Mouse (Mus musculus) adrenal gland, postnatal 36 days (tissue): Measurements from ENCODE around the gene Spata5. TPM values are rescaled to one million over a fixed set of nuclear protein-coding genes. Genes with fewer than 3 reads are reported as not detected.

Experiments used
- DNase-seq, 2 experiments: peaks; one replicate each; pipeline ENCODE4 v3.0.0; 2021; ENCODE audit warnings: mixed read lengths in 1 of 2
- total RNA-seq, 2 experiments: library from RNA; stranded (reverse); gene quantifications; 2 replicates each; pipeline ENCODE4 v1.2.3; 2021

Gene Spata5
- total RNA-seq, 2 experiments from 2014 or later: 29.4 to 40.4 TPM

DNA sequence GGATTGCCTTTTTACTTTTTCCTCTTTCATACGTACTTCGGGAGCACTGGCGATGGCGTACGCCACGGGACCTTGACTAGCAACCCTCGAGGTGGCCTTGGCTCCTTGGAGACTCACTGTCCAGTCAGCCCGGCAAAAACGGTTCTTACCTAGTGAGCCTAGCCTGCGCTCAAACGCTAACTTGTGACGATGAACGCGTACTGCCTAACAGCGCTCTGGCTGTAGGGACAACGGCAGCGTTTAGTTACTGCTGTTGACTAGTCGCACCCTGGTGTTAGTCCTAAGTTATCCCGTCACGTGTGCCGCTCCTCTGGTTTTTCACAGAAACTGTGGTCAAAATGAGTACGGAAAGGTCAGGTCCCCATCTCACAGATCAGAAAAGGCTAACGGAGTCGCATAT is 945 bp downstream of the Spata5 start:
- peak; percentile 65 to 76 for DNase-seq

DNA sequence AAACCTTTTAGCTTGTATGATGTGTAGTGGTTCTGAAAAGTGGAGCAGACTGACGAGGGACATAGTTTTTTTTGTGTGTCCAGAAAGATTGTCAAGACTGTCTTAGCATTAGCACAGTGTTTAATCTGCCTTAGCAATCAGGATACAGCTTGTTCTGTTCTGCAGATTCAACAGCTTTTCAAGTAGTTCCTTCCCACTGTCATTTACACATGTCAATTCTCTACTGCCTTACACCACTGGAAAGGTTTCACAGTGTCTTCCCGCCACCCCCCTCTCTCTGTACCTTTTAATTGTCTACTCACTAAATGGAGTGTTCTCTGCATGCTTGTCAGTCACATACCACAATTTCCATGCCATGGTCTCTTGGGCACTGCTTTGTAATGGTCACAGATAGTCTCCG is 1.5 kb downstream of the Spata5 start:
- DNase-seq: no peak

DNA sequence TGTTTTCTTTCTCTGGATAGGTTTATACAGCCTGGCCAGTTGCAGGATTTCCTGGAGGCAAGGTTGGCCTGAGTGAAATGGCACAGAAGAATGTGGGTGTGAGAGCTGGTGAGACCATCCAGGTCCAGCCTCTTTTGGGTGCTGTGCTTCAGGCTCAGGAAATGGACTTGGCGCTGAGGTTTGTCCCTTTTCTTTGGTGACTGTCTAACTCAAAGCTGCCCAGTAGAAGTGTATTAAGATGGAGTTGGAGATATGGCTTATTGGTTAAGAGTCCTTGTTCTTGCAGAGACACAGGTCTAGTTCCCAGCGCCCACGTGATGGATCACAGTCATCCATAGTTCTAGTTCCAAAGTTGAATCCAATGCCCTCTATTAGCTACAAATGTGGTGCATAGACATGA is 6.4 kb downstream of the Spata5 start:
- no peak for DNase-seq

DNA sequence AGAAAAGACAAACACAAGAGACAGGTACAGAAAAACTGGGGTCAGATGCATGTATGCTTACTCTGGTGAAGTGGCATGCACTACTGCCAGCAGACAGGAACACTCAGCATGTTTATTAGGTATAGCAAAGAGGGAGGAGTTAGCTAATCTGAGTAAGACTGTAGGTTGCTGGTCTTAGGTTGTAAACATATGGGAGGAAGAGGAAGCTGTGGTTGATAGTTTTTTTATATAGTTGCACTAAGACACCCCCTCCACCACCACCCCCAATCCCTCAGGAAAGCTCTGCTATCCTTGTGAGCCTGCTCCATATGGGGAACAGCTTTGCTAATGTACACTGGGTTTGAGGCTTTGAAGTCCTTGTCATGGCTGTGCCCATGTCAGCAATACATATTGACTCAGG is 10.7 kb downstream of the Spata5 start:
- DNase-seq: no peak

DNA sequence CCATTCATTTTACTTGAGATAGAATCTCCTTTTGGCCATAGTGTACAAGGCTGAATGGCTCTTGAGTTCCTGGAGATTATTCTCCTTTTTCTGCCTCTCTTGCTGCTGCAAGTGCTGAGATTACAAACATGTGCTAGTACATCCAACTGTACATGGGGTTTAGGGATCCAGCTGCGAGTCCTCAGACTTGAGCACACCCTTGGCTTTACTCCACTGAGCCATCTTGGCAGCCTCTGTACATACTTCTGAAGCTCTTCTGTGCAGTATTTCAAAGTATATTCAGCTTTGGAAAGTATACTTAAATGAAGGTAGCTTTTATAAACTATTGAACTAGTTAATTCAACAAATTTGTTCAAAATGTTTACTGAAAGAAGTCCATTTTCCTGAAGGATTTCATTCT is 20.1 kb downstream of the Spata5 start:
- DNase-seq: no peak

DNA sequence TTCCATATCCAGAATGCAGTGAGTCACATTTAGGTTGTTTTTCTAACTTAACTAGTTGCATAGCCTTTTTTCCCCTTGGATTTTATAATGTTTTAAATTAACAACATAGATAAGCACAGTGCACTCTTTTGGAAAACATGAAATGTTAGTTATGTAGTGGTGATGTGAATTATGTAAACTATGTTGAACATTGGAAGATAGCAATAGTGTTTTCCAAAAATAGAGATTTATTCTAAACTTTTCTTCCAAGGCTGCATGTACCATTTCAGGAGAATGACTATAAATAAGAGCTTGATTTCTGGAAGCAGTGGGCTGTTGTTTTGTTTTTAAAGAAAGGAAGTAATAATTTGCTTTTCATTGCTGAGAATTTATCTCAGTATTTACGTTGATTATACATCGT is 23.7 kb downstream of the Spata5 start:
- no peak for DNase-seq

DNA sequence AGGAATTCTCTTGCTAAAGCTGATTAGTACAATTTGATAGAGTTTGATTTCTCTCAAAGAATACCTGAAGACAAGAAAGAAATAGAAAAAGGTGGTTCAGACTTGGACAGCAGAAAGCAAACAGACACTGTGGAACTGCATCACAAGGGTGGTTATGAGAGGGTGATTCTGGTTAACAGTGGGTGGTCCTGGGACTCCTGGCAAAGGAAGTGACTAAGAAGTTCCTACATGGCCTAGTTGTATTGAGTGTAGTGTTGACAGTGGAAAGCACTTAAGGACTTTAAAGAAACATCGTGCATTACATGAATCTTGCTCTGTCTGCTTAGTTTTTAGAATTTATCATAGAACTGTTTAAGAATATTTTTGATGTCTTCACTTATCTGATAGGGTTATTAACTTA is 36.3 kb downstream of the Spata5 start:
- no peak for DNase-seq

DNA sequence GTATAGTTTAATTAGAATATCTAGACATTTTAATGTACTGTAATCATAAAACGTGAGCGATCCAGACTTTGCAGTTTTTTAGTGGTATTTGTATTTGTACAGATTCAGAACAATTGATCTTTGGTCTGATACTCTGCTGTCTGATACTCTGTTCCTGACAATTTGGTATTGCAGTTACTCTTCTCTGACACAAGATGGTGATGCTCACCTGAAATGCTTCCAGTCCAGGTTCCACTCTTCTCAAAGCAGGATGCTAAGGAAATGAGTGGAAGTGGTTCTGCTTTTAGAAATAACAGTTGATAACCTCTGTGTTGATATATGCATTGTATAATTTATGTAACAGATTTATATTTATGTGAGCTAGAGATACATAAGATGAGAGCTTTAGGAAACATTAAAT is 48.5 kb downstream of the Spata5 start:
- no peak for DNase-seq

DNA sequence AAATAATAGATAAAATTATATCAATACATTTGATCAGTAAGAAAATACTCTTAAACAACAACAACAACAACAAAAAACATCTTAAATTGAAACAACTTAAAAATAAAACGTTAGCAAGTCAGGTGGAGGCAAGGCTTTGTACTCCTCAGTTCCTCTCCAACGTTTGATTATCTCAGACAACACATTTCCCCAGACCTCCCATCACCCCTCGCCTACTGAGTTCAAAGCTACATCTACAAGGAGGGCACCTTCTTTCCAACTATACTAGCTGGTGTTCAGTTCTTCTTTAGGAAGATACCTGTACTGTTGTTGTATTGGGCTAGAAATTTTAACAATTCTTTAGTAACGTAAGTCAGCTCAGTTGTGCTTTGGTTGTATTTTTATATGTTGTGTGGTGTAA is 49.7 kb downstream of the Spata5 start:
- DNase-seq: no peak

DNA sequence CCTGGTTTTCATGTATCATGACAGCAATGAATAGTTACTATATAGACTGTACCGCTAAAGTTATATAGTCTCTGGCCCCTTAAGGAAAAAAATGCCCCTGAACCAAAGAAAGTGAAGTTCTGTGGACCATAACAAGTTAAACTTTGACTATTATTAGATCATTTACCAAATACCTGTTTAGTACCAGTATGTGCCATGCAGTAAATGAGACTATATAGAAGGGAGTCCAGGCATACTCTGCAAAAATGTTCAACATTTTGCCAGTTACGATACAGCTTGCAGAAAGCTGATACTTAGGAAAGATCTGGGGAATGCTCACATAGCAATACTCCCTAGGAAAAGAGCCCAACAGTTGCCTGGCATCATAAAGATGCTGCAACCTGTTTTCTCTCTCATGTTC is 51.2 kb downstream of the Spata5 start:
- no peak for DNase-seq

DNA sequence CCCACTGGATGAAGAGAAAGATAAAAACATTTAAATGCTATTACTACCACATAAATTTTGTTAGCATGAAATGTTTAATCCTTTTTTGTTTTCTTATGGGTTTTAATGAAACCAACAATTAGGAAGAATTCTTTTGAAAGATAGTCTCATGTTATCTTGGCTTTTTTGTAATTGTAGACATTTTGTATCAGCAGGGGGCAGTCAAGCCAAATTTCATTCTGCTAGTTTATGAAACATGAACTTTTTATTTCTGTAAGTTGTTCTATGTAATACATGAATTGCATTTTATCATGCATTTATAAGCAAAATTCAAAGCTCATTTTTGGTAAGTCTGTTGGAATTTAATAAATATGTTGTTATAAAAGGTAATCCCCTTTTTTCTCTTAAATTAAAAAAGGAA is 52.8 kb downstream of the Spata5 start:
- peak; percentile 0 to 28 for DNase-seq

DNA sequence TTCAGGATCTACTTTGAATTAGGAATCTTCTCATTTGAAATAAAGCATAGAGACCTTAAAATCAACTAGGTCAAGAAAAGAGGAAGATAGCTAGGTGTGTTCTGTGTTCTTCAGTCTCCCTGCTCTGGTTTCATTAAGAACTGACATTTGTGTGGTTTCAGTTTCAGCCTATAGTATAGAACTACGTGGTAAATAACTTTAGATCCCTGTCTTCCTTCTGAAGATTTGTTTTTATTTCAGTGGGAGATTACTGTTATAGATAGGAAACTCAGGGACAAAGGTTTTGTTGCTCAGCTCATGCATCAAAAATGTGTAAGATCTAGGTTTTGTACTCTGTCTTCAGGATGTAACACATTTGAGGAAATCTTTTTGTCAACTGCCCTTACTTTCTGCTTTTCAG is 56.8 kb downstream of the Spata5 start:
- DNase-seq: no peak

DNA sequence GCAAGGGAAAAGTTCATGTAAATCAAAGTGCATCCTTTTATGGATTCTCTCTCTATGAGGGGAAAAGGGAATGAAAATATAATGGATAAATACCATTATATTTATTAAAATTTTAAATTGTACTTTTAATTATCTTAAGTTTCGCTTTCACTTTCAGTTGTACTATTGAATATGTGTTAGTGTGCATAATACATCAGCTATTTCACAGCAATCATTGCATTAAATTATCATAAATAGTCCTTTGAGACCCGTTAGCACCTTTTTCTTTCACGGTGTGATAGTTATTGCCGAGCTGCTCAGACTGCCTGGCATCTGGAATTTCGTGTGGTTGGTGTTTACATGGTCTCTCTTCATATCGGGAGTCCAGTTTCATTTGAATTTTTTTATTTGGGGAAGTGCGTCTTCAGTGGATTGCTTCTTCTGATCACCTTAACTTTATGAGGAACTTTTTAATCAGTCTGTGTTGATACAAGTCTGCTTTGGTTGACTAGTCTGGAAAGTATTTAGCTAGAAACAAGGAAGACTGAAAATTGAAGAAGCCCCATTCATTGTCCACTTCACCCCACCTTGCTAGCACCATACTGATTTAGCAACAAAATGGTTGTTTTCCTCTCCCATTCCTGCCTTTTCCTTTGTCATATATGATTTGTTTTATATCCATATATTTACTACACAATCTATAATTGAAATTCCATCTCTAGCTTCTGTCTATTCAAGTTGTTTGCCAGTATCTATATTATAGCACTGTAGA is 57.9 kb downstream of the Spata5 start:
- no peak for DNase-seq

DNA sequence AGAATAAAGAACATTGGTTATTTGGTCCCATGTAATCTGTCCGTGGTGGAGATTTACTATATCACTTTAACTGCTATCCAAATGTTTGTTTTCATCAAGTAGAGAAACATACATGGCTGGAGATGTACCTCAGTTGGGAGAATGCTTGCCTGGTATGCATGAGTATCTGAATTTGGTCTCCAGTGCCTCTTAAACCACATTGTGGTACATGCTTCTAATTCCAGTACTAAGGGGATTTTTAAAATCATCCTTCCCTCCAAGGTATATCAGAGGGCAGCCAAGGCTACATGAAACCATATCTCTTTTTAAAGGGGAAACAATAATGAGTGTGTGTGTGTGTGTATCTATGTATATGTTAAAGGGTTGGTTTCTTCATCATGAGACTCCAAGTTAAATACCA is 60.1 kb downstream of the Spata5 start:
- DNase-seq: no peak

DNA sequence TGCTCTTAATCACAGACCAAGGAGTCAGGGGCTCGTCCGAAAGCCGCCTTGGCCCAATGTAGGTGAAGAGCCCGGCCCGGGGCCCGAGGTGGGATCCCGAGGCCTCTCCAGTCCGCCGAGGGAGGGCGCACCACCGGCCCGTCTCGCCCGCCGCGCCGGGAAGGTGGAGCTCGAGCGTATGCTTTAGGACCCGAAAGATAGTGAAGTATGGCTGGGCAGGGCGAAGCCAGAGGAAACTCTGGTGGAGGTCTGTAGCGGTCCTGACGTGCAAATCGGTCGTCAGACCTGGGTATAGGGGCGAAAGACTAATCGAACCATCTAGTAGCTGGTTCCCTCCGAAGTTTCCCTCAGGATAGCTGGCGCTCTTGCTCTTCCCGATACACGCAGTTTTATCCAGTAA is 61.6 kb downstream of the Spata5 start:
- DNase-seq: no peak

DNA sequence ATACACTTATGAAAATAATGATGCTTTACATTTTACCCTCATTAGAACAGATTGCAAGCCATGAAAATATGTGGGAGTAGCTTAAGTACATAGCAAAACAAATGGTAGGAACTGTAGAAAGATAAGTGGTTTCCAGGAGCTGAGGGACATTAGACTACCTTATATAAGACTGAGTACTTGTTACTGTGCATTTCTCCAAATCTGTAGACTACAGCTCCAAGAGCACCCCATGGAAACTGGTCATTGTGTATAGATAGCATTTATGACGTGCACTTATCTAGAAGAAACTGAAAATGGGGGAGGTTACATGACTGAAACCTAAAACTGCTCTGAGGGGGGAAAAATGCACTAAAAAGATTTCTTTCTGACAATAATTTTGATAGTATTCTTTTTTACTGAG is 63.0 kb downstream of the Spata5 start:
- DNase-seq: no peak

DNA sequence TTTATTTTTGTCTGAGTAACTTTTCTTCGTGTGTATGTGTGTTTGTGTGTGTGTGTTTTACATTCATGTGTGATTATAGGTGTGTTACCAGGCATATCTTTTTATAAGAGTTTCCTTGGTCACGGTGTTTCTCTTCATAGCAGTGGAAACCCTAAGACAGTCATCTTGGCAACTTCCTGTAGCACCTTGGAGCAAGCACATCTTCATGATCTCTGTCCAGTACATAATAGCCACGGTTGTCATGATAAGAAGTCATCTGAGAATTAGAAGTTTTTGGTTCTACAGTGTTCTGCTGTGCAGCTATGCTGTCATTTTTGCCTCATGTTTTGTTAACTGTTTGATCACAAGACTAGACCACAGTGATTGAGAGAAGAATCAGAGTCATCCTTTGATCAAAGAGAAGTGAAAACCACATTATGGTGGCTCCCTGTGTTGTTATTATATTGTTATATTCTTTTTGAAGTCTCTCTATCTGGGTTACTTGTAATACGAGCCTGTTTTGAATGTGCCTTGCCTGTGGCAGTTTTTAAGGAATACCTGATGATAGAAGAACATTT is 64.1 kb downstream of the Spata5 start:
- no peak for DNase-seq

DNA sequence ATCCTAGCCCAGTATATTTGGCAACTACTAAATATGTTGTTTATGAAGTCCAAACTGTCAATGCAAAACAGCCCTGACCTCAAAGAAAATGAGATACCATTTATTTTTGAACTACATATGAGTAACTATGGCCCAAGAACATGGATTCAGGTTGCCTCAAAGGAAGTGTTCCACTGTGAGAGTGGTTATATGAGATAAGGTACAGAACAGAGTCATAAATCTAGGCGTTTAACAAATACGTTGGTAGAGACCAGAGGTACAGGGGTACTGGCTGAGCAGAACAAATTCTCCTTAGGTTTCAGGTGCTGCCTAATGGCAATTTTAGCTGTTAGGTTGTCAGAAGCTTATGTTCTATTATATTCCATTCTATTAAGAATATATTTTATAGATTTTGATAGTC is 67.9 kb downstream of the Spata5 start:
- DNase-seq: no peak

DNA sequence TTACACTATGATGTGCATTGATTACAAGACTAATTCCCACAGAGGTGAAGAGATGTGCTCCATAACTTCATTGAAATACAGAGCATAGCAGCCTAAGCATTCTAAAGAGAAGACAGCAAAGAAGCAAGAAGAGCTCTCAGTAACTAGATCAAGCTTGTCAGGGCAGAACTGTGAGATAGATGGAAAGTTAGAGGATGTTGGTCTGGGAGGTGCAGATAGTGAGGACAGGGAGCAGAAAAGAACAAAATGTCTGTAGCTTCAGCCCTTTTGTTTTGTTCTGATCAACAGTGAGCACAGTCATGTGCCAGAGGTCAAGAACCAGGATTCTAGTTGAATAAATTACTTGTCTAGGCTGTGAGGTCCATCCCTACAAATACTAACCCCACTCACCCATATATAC is 68.5 kb downstream of the Spata5 start:
- no peak for DNase-seq

DNA sequence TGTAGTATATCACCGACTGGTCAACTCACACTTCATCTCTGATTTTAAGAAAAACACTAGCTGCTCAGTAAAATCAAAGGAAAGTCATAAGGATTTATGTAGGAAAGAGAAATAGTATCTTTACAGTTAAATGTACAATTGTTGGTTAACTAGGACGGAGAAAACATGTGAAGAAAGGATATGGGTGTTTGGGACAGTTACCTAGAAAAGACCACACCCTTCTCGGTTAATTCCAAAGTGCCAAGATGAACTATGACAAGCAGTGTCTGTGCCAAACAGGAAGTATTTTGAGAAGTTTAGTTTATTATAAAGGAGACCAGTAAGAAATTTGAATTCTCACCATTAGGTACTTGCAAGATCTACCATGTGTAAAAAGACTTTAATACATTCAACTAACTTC is 70.3 kb downstream of the Spata5 start:
- DNase-seq: no peak

DNA sequence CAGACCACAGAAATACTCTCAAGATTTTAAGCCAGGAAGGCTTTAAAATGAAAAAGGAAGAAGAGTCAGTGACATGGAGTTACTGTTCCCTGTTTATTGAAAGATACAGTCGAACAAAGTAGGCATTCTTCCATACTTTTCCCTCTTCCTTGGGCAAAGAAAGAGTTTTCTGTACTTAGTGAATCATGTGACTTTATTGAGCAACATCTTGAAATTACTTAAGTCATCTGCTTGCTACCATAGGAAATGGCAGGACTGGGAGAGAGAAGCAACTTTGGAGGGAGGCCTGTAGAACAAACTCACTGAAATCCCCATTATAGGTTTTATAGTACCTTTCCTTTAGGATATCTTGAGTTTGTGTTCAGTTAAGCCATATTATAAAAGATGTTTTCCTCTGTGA is 81.2 kb downstream of the Spata5 start:
- DNase-seq: no peak

DNA sequence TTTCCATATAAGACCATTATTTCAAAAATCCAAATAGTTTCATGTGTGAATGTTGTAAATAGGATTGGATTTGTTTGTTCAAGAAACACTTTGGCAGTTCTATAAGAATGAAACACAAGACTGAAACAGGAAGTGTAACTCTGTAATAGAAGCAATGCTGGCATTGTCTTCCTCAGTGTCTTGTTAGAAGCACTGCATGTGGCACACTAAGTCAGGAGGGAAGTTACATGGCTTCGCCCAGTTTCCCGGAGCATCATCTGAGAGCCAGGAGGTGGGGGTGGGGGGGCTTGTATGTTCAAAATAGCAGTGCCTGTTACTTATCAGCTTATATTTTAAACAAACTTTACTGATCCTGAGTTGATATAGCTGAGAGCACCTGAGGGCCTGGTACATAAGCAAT is 82.9 kb downstream of the Spata5 start:
- no peak for DNase-seq

DNA sequence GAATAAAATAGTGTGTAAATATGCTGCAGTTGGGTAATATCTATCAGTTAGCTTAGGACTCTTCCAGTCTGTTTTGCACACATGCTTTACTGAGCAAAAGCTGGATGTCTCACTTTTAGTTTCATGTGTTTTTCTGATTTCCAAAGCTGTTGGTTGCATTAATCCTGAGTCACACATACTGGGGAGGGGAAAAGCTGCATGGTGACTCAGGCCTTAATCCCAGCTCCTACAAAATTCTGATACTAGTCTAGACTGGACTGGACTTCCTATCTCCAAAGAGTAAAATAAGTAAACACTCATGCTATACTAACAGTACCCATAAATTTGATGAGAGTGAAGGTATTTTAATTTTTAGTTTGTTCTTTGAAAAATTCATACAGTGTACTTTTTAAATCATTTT is 84.2 kb downstream of the Spata5 start:
- DNase-seq: peak; percentile 11 to 12
